Mouse (Mus musculus): ENCODE data around the gene Hdac11.

Hdac11 gene

DNA sequence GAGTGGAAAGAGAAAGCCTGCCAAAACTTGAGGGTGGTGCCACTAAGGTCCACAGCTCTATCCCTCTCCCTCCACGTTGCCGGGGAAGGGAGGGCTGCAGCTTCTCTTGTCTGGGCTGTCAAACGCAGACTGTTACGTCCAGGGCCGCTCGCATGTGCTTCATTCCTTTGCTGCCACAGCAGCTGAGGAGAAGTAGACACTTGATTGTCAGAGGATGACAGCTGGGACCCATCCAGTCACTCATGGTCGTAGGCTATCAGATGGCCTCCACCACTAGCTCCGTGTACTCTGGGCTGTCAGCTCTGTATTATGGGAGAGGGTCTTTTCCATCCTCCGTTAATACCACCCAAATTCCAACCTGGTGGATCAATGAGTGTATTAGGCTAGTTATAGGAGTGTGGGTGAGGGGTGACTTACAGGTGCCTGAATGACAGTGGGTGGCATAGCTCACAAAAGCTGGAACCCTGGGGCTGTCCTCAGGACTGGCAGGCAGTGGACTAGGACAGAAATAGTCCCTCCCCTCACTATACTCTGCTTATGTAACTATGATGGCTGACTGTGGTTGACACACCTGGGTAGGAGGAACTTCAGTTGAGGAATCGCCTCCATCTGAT lies 19.0 kb upstream of the Hdac11 start:
- no peak for DNase-seq (ENCODE audit: low spot score in 2 of 2)

DNA sequence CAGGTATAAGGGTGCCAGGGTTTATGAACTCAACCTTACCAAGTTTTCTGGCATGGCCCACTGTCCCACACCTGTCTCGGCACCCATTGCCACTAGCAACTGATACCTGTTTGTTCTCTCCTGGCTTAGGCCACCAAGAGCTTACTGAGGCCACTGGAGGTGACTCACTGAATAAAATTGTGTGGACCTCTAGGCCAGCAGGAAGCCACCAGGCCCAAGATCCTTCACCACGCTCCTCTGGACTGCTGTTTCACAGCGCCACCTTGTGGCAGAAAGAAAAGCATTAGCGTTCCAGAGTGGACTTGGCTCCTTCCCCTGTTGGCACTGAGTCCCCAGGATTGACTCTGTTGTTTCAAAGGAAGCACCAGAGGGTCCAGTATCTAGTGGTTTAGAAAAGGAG lies 16.6 kb upstream of the Hdac11 start:
- DNase-seq (ENCODE audit: low spot score in 2 of 2), result peak; percentile 53 to 77

DNA sequence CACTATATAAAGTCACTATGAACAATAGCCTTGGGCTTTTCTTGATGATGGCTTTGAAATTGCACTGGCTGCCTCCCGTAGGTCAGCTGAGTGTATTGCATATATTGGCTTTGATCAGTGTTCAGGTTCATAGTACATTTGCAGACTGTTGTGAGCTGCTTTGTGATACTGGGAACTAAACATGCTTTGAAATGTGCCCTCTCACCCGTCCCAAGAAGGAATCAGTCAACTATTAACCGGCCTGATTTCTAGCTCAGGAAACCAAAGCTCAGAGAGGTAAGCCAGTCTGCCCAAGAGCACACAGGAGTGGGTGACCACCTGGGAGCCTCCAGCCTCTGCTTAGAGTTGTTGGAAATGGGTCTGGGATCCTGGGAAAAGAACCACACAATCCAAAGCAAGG lies 11.4 kb upstream of the Hdac11 start:
- DNase-seq (ENCODE audit: low spot score in 2 of 2), result no peak

DNA sequence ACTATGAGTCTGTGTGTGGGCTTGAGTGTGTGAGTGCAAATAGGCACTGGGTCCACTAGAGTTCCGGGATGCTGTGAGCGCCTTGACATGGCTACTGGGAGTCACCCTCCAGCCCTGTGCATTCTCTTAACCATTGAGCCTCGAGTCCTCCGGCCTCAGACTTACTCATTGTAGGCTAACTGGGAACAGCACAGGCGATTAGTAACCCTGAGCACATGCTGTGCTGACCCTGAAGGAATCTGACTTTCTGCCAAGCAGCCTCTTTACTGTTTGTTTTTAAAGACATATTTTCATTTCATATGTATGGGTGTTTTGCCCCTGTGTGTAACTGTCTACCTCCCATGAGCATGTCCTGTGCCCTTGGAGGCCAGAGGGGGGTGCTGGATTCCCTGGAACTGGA lies 10.9 kb upstream of the Hdac11 start:
- DNase-seq (ENCODE audit: low spot score in 2 of 2), result no peak

DNA sequence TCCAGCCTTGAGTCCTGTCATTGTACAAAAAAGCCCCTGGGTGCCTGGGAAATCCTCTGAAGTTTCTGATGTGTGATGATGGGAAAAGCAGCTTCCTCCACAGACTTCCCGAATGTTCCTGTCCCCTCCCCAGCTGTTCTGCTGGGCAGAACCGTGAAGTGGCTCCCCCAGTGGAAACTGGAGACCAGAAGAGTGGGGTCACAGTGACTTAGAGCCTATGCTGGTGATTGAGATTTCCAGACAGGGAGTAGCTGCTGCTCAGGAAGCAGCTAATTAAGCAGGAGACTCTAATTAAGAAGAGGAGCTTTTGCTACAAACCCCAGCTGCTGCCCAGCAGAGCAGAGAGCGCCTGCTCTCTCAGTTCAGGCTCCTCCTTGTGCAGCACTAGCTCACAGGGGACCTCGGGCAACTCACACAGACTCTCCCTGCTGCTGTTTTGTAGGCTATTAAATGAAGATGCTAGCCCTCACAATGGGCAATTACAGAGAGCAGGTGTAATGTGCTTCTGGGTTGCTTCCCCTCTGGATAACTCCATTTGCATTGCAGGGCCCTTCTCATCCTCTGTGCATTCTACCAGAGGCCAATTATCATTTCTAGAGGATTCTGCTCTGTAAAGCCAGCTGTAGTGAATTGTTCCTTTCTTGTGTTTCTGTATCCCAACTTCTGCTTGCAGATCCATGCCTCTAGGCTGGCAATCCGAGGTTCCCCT lies 9.9 kb upstream of the Hdac11 start:
- no peak for DNase-seq (ENCODE audit: low spot score in 2 of 2)

DNA sequence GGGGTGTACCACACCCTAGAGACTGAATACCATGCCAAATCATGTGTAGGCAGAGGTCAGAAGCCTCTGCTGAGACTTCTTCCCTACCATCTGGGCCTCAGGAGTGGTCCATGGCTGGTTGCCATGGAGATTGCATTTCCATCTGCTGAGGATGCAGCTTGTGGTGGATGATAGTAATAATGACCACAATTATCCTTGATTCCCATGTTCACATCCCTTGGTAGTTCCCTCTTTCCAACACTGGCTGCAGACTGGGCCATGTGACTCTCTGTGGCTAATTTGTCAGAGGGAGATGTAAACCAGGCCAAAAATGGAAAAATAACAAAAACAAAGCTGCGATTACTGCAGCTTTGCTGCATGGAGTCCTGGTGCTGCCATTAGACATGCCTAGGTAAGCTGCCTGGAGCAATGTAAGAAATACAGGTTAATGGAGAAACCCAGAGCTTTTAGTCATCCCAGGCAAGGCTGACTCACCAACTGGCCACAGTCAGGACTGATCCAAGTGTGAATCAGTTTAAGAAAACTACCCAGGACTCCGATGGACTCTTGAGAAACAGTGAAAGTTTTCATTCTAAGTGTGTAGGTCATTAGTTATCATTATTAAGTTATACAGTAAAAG lies 9.2 kb upstream of the Hdac11 start:
- peak in 1 of 2 experiments; percentile 69 for DNase-seq (ENCODE audit: low spot score in 2 of 2)

DNA sequence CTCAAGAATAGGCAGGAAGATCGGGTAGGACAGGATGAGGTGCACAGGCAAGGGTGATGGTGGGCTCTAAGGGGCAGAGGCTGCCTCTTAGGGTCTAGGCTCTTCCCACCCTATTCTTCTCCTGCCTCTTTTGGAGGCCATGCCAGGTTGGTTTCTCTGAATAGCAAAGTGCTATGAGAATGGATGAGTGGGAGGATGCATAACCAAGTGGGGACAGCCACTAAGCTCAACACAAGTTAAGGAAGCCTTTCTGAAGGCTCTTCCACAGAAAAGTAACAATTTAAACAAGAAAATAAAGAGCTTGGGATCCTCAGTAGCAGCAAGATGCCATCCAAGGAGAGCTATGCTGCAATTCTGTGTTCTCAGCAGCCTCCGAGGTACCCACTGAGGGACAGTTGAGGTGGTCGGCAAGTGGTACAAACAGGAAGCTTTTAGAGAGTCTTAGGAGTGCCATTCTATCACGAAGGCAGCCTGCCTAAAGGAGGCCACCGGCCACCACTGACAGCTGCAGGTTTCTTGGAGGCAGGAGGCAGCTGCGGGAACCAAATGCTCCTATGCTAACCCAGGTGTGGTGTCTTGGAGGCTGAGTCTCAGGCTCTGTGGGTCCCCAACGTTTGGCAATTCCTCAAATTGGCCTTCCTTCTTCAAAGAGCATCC lies 3.4 kb upstream of the Hdac11 start:
- no peak for DNase-seq (ENCODE audit: low spot score in 2 of 2)

DNA sequence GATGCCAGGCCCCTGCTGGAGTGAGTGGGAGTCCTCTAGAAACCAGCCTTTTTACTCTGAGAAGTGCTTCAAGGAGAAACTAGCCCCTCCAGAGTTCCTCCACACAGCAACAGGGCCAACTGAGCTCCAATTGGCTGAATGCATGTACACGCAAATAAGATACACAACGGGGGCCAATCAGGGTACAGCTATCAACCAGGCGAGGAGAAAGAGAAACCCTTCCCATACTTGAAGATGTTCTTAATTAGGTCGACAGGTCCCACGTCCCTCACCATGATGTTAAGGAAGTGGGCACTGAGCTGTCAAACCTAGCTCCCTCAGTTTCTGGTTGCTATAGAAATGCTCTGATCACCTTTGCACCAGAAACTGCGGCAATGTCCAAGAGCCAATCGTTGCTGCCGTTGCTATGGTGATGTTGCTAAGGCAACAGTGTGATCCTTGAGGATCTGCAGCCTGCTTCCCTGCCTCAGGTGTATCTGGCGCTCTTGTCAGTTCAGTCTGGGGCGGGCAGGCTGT lies 2.9 kb upstream of the Hdac11 start:
- peak in 1 of 2 experiments; percentile 58 for DNase-seq (ENCODE audit: low spot score in 2 of 2)

DNA sequence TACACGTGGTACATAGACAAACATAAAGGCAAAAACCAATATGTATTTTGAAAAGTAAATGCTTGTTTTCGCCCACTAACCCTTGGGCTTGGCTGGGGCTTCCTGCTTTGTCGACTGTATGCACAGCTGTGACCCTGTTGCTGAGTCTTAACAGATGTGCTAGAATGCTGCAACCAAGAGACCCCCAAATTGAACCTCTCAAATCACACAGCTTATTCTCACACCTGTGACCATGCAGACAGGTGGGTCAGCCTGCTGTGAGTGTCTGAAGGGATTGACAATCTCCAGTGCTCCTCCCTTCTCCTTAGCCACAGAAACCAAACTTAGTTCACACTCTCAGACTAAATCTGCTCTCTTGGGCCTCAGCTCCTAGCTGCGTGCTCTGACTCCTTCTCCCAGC lies 1.8 kb upstream of the Hdac11 start:
- DNase-seq (ENCODE audit: low spot score in 2 of 2), result no peak

DNA sequence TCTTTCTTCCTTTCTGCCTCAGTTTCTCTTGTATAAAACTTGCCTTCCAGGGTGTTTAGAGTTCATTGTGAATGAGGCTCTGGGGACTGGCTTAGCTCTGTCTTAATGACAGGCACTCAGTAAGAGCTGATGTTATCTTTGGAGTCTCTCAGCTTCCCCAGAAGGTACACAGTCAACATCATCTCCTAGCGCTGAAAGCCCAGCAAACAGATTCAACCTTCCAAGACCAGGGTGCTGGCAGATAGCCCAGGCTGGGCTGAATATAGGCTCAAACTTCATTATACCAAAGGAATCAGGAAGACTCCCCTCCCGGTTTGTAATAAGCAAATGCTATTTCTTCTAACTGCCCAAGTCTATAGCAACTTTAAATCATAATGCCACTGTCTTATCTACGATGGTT lies 1.2 kb upstream of the Hdac11 start:
- no peak for DNase-seq (ENCODE audit: low spot score in 2 of 2)

DNA sequence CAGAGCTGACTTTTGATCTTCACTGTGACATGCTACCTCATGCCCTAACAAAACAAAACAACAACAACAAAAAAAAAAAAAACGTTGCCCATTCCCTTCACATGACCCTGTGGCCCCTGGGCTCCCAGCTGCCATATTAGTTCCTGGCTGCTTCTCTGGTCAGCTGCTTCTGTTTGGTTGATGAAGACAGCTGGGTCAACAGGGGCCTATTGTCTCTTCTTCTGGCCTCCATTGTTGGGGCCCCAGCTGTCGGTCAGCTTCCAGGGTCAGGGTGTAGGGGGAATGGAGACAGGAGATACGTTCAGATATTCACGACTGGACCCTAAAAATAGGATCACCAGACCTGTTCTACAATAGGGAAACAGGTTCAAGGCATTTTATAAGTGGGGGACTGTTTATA lies 403 bp upstream of the Hdac11 start:
- no peak for DNase-seq (ENCODE audit: low spot score in 2 of 2)

DNA sequence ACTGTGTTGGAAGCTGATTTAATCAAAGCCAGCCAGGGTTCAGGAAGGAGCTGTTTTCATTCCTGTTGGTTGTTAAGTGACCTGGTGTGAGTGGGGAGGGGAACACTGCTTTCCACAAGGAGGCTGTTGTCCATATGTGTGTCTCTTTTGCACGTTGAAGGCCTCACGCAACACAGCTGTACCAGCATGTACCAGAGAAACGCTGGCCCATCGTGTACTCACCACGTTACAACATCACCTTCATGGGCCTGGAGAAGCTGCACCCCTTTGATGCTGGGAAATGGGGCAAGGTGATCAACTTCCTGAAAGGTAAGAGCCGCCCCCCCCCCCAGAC lies 739 bp downstream of the Hdac11 start:
- DNase-seq (ENCODE audit: low spot score in 2 of 2), result no peak

DNA sequence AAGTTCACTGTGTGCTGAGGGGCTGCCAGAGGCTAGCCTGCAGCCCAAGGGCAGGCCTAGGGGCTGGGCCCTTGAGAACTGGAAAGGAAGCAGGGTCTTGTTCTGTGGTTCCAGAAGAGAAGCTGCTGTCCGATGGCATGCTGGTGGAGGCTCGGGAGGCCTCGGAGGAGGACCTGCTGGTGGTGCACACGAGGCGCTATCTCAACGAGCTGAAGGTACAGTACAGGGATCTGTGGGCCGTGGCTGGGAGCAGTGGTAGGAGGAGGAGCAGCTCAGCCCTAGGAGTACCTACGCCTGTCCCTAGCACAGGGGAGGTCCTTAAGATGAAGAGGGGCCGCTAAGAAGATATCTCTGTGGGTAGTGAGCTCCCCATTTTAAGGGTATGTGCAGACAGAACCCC lies 2.6 kb downstream of the Hdac11 start:
- DNase-seq (ENCODE audit: low spot score in 2 of 2), result no peak

DNA sequence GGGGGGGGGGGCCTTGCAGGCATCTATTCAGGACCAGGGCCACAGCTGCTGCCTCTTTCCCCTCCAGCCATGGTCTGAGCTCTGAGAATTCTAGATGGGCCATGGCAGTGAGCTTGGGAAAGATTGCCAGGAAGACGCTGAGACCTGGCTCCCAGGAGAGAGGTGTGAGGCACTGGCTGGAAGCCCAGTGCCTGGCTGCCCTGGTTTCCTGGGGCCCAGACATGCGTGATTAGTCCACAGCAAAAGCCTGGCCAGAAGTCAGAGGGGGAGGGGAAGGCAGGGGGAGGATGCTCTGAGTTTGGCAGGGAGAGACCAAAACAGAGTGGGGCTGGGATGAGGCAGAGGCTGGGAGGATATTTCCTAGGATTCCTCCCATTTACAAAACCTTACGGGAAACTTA lies 3.9 kb downstream of the Hdac11 start:
- peak; percentile 56 to 88 for DNase-seq (ENCODE audit: low spot score in 2 of 2)

DNA sequence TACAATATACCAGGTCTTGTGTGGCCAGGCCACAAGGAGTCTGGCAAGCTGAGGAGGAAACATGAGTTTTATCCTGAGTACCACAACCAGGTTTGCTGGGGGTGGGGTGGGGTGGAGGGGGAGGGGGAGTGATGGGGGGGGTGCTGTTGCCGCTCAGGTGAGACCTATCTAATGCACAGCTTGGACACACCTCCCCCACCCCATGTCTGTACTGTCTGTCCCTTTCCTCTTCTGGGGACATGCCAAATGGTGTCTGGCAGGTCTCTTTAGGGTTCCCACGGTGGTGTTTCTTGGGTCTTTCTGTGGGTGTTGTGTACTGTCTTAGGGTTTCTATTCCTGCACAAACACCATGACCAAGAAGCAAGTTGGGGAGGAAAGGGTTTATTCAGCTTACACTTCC lies 4.5 kb downstream of the Hdac11 start:
- no peak for DNase-seq (ENCODE audit: low spot score in 2 of 2)

DNA sequence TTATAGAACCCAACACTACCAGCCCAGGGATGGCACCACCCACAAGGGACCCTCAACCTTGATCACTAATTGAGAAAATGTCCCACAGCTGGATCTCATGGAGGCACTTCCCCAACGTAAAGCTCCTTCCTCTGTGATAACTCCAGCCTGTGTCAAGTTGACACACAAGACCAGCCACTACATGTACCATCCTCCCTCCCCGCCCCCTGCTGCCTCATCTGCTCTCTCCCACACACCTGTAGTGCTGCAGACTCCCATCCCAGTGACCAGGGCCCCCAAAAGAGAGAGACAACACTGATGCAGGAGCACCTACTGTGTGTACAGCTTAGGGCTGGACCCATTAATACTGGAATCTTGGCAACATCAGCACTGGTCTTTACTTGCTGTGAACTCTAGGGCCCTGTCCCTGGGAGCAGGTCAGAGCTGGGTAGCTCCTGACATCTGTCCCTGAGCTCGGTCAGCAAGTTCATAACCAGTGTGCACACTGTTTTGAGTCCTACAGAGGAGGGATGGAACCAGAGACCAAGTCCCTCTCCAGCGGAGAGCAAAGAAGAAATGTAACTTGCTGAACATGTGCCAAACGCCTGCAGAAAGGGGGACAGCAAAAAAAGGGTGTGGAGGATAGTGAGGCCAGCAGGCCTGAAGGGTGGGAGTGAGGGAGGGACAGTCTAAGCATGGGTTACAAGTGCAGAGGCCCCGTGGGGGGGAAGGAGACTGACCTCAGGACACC lies 5.2 kb downstream of the Hdac11 start:
- no peak for DNase-seq (ENCODE audit: low spot score in 2 of 2)

DNA sequence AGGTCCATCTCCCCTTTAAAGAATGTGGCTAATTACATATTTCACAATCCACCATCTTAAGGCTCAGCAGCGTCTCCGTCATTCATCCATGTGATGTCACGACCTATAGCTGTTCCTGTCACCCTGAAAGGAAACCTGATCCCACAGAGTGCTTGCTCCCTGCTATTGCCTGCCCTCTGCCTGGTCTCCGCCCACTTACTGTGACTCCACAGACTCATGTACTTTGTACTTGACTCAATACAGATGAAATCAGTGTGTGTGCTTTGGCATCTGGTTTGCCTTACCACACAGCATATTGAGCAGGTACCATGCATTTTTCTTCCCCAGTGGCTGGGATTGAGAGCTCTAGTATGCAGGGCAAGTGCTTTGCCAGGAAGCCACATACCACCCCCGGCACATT lies 5.8 kb downstream of the Hdac11 start:
- DNase-seq (ENCODE audit: low spot score in 2 of 2), result no peak

DNA sequence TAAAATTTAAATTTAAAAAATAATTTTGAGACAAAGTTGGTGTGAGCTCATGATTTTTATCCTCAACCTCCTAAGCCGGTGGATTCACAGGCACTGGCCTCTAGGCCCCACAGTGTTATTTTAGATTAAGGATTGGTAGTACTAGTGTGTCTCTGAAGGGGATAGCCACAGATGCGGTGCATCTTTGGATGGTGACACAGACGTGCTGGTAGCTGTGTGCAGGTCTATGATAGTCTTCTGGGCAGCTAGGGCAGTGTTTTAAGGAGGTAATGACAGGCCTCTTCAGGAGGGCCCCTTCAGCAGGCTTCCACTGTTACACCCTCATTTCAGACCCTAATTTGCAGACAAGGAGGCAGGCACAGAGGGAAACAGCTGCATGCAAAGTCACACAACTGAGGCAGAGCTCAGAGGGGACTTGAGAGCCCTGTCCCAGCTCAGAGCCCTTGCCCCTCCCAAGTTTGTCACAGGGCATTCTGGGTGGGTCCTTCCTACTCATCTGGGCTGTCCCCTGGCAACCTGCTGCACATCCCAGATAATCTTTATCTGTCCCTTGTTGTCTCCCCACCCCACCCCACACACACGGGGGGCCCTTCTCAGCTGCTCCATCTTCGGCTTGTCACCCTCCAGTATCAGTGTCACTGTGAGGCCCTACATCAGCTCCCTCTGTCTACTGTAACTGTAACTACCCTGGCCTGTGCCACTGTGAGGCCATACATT lies 6.9 kb downstream of the Hdac11 start:
- DNase-seq (ENCODE audit: low spot score in 2 of 2), result no peak

DNA sequence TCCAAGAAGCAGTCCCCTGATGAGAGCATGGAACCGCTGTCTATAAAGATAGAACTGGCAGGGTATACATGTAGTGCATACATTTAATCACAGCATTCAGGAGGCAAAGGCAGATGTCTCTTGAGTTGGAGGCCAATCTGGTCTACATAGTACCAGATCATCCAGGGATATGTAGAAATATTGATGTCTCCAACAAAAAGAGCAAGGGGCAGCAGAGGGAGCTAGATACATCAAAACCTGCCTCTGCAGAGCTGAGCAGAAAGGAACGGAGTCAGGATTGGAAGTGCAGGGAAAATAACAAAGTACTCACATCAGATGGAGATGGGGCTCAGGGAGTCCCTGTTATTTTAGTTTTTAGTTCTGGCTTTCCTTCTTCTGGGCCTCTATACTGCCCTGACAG lies 8.1 kb downstream of the Hdac11 start:
- DNase-seq (ENCODE audit: low spot score in 2 of 2), result no peak

DNA sequence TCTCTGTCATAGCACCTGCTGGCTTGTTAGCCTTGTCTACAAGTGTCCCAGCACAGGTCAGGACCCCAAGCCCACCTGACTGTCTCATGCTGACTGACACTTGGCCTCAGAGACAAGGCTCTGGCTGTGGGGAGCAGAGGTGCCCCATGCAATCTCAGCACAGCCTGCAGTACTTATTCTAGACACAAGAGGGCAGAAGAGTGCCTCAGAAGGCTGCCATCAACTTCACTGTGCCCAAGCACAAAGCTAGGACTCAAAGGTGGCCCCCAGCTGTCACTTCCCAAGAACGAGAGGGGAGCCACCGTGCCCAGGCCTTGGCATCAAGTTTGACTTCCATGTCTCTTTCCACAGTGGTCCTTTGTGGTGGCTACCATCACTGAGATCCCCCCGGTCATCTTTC lies 8.7 kb downstream of the Hdac11 start:
- peak; percentile 58 to 83 for DNase-seq (ENCODE audit: low spot score in 2 of 2)

DNA sequence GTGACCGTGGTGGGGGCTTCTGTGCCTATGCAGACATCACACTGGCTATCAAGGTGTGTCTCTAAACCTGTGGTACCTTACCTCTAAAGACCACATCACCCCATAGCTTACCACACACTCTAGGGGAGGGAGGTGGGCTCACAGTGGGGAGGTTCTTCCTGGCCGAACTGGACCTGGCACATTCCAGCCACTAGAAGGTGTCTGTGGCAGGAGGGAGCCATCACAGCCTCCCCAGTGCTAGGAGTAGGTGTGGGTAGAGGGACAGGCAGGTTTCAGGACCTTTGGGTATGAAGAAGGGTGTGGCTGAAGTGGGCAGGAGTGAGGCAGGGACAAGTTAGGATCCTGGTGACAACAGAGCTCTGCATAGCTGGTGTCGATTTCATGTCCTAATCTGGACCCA lies 11.4 kb downstream of the Hdac11 start:
- DNase-seq (ENCODE audit: low spot score in 2 of 2), result no peak

All from cerebellum, postnatal 4 days (tissue).